Mouse (Mus musculus): ENCODE results near the gene Zbtb38.

Zbtb38 gene

DNA sequence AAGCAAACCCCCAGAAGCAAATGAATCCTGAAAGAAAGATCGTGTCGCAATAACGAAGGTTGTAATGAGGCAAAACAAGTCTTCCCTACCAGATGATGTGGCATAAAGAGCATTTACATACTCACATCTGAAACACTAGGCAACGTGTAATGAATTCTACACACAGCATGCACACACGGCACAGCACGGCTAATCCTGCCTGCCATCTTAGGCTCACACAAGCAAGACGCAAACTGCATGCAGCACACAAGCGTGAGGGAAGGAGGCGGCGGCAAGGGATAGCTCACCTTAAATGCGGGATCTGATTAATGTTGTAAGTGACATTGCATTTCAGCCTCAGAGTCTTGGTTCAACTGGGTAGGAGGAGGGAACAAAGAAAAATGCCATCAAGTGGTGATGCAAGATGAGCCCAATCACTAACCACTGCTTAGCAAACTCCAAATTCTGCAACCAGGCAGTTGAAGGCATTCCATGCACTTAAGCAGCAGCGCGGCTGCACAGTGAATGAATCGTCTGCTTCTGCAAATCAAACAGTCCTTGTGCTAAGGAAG, 20.6 kb downstream of the Zbtb38 start:
- no peak for DNase-seq (ENCODE audit: low read depth in 1 of 2, low spot score in 2 of 2)

- DNase-seq (ENCODE audit: low read depth in 1 of 2, low spot score in 2 of 2): no peak
Measured at GRCm38 (mm10) chr9:96731039-96731895, 21.4 kb downstream of the Zbtb38 start.

DNA sequence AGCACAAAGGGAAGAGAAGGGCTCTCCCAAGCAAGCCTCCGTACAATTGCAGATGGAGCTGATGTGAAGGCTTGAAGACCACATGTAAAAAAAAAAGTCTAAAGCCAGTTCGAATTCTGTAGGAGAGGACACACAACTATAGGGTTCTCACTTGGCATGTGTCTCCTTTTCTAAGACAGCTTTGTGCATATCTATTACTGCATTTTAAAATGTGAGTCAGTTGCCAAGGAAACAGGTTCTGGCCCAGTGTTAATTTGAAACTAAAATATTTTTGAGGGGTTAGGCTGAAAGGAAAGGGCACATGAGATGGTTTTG, 22.4 kb downstream of the Zbtb38 start:
- no peak for DNase-seq (ENCODE audit: low read depth in 1 of 2, low spot score in 2 of 2)

DNA sequence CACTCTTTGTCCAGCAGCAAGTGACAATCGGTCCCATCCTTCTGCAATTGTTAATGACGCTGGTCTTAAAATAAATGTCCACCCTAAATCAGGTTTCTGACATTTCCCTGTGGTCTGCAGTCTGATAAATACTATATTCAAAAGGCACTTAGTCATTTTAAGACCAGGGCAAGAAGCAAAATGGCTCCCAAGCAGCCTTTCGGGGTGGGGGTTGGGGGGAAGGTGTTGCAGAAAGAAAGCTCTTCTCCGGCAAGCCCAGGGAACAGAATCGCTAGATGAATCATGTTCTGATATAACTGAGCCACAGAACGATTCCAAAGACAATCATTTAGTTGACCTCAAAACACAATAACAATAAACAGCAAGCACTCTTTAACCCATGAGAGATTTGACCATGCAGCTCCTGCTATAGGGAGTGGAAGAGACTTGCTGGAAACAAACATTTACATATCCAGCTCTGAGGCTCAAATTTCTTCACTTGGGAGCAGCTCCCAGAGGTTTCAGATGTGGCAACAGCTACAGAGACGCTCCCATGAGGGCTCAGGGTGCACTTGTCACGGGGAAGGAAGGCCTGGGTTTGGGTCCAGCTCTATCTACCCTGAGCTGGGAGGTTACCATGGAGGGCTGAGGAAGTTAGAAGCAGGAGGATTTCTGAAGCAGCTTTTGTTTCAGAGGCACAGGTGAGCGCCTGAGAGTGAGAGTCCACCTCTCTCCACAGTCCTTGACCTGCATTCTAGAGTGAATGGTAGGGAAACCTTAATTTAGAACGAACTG, 22.9 kb downstream of the Zbtb38 start:
- DNase-seq (ENCODE audit: low read depth in 1 of 2, low spot score in 2 of 2): no peak

DNA sequence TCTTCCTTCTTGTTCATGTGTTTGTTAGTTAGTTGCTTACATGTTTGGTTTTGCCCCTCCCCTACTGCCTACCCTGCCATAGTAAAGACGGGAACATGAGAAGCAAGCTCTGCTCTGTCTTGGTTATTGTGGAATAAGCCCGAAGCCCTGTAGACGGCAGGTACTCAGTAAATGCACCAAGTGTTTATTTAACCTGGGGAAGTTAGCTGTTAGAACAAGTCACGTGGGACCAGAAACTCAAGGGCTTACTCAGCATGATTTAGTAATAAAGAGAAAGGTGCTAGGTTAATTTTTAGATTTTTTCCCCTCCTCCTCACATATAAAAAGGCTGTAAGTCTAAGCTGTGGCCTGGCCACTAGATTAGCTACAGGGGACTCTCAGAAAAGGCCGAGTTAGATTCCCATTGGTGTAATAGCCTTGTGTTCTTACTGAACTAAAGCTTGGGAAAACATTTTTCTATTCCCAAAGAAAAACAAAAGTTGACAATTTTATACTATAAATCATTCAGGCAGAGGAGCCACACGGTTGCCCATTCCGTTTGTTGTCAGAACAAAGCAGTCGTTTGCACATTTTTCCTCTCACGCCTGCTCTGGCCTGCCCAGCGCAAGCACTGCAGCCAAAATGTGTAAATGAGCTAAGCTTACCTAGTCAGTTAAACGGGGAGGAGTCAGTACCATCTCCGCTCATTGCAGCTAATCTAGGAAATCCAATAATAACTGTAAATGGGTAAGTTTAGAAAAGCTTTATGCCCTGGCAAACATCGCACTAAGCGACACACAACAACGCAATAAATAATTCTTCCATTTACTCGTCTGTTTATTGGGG, 24.1 kb downstream of the Zbtb38 start:
- DNase-seq (ENCODE audit: low read depth in 1 of 2, low spot score in 2 of 2): no peak

- no peak for DNase-seq (ENCODE audit: low read depth in 1 of 2, low spot score in 2 of 2)
Measured at GRCm38 (mm10) chr9:96727688-96728087, 24.9 kb downstream of the Zbtb38 start.

GRCm38 (mm10) chr9:96726336-96727131, 26.1 kb downstream of the Zbtb38 start:
- DNase-seq (ENCODE audit: low read depth in 1 of 2, low spot score in 2 of 2): no peak

GRCm38 (mm10) chr9:96725582-96726320, 26.9 kb downstream of the Zbtb38 start:
- no peak for DNase-seq (ENCODE audit: low read depth in 1 of 2, low spot score in 2 of 2)

GRCm38 (mm10) chr9:96723650-96724049, 29.0 kb downstream of the Zbtb38 start:
- DNase-seq (ENCODE audit: low read depth in 1 of 2, low spot score in 2 of 2): no peak

DNA sequence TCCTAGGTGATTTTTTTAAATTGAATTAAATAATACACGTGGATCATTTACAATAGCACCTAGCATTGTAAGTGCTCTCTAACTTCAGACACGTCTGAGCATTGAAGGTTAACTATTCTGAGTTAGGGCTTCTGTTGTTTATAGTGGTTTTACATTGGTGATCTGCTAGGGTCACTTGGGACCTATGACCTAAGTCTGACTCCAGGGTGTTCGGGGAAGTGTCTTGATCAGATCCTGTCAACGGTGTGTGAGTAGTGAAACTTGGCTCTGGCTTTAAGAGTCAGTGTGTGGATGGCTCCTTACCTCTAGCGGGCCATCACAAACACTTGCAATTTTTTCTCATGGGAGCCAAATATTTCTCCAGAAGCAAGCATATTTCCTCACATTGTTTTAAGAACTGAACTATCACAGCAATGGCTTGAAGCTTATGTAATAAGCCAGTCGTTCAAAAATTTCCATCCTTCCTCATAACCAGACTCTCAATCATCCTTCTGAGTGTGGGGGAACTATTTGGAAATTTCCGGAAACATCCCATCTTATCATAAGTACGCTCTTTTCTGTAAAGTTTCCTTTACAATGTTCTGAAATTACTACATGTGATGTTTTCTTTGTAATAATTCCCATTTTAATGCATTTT, 31.4 kb downstream of the Zbtb38 start:
- DNase-seq (ENCODE audit: low read depth in 1 of 2, low spot score in 2 of 2): no peak

DNA sequence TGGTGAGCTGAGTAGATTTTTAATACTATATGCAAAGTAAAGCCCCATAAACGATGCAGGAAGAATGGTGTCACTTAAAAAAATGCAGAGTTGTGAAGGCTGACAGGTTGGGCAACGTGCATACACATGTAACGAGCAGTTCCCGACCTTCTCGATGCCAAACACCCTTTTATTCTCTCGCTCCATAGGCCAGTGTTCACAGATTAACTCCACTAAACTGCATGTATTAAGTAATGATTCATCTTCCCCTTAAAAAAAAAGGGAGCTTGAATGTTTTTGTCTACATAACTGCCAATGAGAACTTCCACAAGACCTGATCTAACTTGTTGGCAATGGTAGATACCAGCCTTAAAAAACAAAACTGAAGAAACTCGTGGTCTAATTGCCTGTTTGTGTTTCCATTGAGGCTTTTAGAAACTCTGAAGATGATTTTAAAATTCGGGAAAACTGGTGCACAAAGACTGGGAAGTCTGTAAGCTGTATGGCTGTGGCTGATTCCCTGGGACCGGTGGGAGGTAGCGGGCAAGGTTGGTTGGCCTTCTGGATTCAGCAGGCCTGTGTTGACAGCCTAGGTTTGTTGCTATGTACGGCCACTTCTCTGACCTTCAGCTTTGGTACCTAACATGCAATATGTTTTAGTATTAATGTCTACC, 32.0 kb downstream of the Zbtb38 start:
- no peak for DNase-seq (ENCODE audit: low read depth in 1 of 2, low spot score in 2 of 2)

DNA sequence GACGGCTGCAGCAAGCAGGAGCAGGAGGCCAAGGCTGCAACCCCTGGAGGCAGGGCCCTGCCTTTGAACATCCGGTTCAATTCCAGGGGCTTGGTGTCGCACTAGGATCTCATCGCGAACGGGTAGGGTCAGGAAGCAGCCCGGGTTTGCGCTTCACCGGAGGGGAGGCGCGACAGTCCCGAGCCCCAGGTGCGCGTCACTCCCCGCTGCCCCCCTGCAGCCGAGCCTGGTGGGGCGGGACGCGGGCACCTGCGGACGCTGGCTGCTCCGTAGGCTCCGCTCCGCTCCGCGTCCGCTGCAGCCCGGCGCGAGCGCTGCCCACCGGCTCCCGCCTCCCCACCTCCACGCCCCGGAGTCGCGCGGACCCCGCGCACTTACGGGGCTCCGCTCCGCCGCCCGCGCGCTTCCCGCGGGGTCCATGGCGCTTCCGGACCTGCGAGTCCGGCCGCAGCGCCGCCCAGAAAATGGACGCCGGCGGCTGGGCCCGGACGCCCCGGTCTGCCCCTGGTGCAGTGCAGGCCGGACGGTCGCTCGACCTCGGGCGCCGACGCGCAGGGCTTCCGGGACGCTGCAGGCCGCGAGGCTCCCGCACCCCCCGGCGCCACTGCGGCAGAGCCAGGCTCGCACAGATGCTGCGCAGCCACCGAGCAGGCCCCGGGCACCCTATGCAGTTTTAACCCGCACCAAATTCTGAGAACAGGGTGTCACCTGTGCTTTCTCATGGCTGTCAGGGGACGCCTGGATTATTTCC, 33.0 kb downstream of the Zbtb38 start:
- DNase-seq (ENCODE audit: low read depth in 1 of 2, low spot score in 2 of 2): peak in 1 of 2 experiments; percentile 33

- DNase-seq (ENCODE audit: low read depth in 1 of 2, low spot score in 2 of 2): no peak
Measured at GRCm38 (mm10) chr9:96718888-96719287, 33.7 kb downstream of the Zbtb38 start.

- no peak for DNase-seq (ENCODE audit: low read depth in 1 of 2, low spot score in 2 of 2)
Measured at GRCm38 (mm10) chr9:96718402-96718798, 34.2 kb downstream of the Zbtb38 start.

GRCm38 (mm10) chr9:96717698-96718401, 34.8 kb downstream of the Zbtb38 start:
- no peak for DNase-seq (ENCODE audit: low read depth in 1 of 2, low spot score in 2 of 2)

- no peak for DNase-seq (ENCODE audit: low read depth in 1 of 2, low spot score in 2 of 2)
Measured at GRCm38 (mm10) chr9:96716735-96717444, 35.7 kb downstream of the Zbtb38 start.

GRCm38 (mm10) chr9:96716136-96716535, 36.5 kb downstream of the Zbtb38 start:
- no peak for DNase-seq (ENCODE audit: low read depth in 1 of 2, low spot score in 2 of 2)
